Comparison of ENCODE assay signal across 8 mouse cellular contexts in genomic region chr11:52282774-52283595, GRCm38 (mm10). TPM values are rescaled to one million over a fixed set of nuclear protein-coding genes. Genes with fewer than 3 reads are reported as not detected.
DNase-seq lines count a peak whose midpoint lies in the region; ATAC-seq lines count a peak whose summit lies in the region.

Gene Tcf7 (minus strand): TSS chr11:52283014.

- under 1% methylated on average over 96 of the region's 97 CpGs for WGBS in intestine, embryonic 15.5 days
- WGBS in liver, embryonic 12.5 days (ENCODE audit: insufficient replicate concordance): under 1% methylated on average over 90 of the region's 97 CpGs
- 1% methylated on average over 50 of the region's 97 CpGs for WGBS in neural tube, embryonic 11.5 days

- DNase-seq in adrenal gland, postnatal 36 days: peak; percentile 84 to 87
- peak; percentile 66 for DNase-seq in gastrocnemius, postnatal 10 days
- DNase-seq in neural tube, embryonic 11.5 days (ENCODE audit: low spot score): peak; percentile 82
- peak; percentile 88 for DNase-seq in thymus, postnatal 14 days

- peaks cover 6% of the 10 kb centered on the region for H3K4me1 ChIP-seq in erythroblast, embryonic 14.5 days (ENCODE audit: control insufficient read depth)
- H3K4me1 ChIP-seq in intestine, embryonic 15.5 days (replicated peaks): peaks cover 20% of the 10 kb centered on the region
- H3K4me1 ChIP-seq in liver, embryonic 12.5 days: peaks cover 32% of the 10 kb centered on the region
- peaks cover 16% of the 10 kb centered on the region for H3K4me1 ChIP-seq in neural tube, embryonic 11.5 days (ENCODE audit: control insufficient read depth, insufficient read depth, low read length)

- H3K36me3 ChIP-seq in erythroblast, embryonic 14.5 days (ENCODE audit: control insufficient read depth): no peaks in the 10 kb centered on the region
- H3K36me3 ChIP-seq in intestine, embryonic 15.5 days: no peaks in the 10 kb centered on the region
- H3K36me3 ChIP-seq in liver, embryonic 12.5 days: no peaks in the 10 kb centered on the region
- no peaks in the 10 kb centered on the region for H3K36me3 ChIP-seq in neural tube, embryonic 11.5 days (ENCODE audit: control insufficient read depth, insufficient read depth, low read length)

- H3K4me2 ChIP-seq in intestine, embryonic 15.5 days (replicated peaks): peak within 1 kb of the TSS; percentile 98
- peak within 1 kb of the TSS; percentile 80 for H3K4me2 ChIP-seq in liver, embryonic 12.5 days
- peak within 1 kb of the TSS; percentile 95 for H3K4me2 ChIP-seq in neural tube, embryonic 11.5 days (ENCODE audit: low read depth)

- H3K27ac ChIP-seq in intestine, embryonic 15.5 days: 0 out of 2 replicates have a peak within 1 kb of the TSS, but pooled peaks have one; percentile 19
- no peak within 1 kb of the TSS for H3K27ac ChIP-seq in liver, embryonic 12.5 days
- H3K27ac ChIP-seq in neural tube, embryonic 11.5 days (ENCODE audit: low read depth, low read length): no peak within 1 kb of the TSS

- peaks cover 70% of the 10 kb centered on the region for H3K27me3 ChIP-seq in erythroblast, embryonic 14.5 days (ENCODE audit: control insufficient read depth)
- 0 out of 2 replicates have a peak, but pooled peaks cover 2% of the 10 kb centered on the region for H3K27me3 ChIP-seq in intestine, embryonic 15.5 days (replicated peaks)
- H3K27me3 ChIP-seq in liver, embryonic 12.5 days (replicated peaks): peaks cover 90% of the 10 kb centered on the region
- peaks cover 20% of the 10 kb centered on the region for H3K27me3 ChIP-seq in neural tube, embryonic 11.5 days (ENCODE audit: control insufficient read depth, insufficient read depth, low read length)

- H3K9me3 ChIP-seq in erythroblast, embryonic 14.5 days (ENCODE audit: control insufficient read depth, low read length): no peaks in the 10 kb centered on the region; the same call in 1 of the 2 replicates
- H3K9me3 ChIP-seq in intestine, embryonic 15.5 days: no peaks in the 10 kb centered on the region
- H3K9me3 ChIP-seq in liver, embryonic 12.5 days (replicated peaks): no peaks in the 10 kb centered on the region
- no peaks in the 10 kb centered on the region for H3K9me3 ChIP-seq in neural tube, embryonic 11.5 days (ENCODE audit: control insufficient read depth, low read length)

- H3K4me3 ChIP-seq in erythroblast, embryonic 14.5 days (replicated peaks): peak within 1 kb of the TSS; percentile 47
- H3K4me3 ChIP-seq in intestine, embryonic 15.5 days (replicated peaks): peak within 1 kb of the TSS; percentile 74
- H3K4me3 ChIP-seq in liver, embryonic 12.5 days: peak within 1 kb of the TSS; percentile 65
- H3K4me3 ChIP-seq in neural tube, embryonic 11.5 days (ENCODE audit: low read depth, low read length): peak within 1 kb of the TSS; percentile 58

- ATAC-seq in erythroblast, adult 5-6 weeks (replicated peaks; ENCODE audit: low FRiP score, poor library complexity, severe bottlenecking): no peak
- peak; percentile 89 for ATAC-seq in intestine, embryonic 15.5 days
- ATAC-seq in liver, embryonic 12.5 days: peak; percentile 65
- ATAC-seq in neural tube, embryonic 11.5 days (ENCODE audit: insufficient read depth, low FRiP score, low TSS enrichment): peak; percentile 74

- H3K9ac ChIP-seq in intestine, embryonic 15.5 days: peak within 1 kb of the TSS; percentile 62
- H3K9ac ChIP-seq in liver, embryonic 12.5 days: peak within 1 kb of the TSS; percentile 65
- H3K9ac ChIP-seq in neural tube, embryonic 11.5 days (ENCODE audit: low read length): peak within 1 kb of the TSS; percentile 60

RNA-seq across cellular contexts. Expression of gene Tcf7, which starts in this region (rescaled TPM):
- 0.03 TPM in 1 of 2 replicates, not detected in the other for polyA plus RNA-seq in erythroblast, embryonic 14.5 days (2012)
- 1.7 and 1.9 TPM in 2 replicates for total RNA-seq in erythroblast, adult 5-6 weeks (2015; ENCODE audit: low replicate concordance)
- 0.28 and 0.68 TPM in 2 replicates for total RNA-seq in erythroblast, adult 5-6 weeks (2017; ENCODE audit: low replicate concordance)
- total RNA-seq in adrenal gland, postnatal 36 days (2021): 10 to 100 TPM; 36.8 to 50.1 TPM
- total RNA-seq in gastrocnemius, postnatal 10 days (2021): 1 to 10 TPM; 2.0 to 4.6 TPM
- polyA plus RNA-seq in intestine, embryonic 15.5 days (2015; fragmentation: Nextera tagmentation; extraction: Ambion mirVana): 6.9 and 8.2 TPM in 2 replicates
- polyA plus RNA-seq in liver, embryonic 12.5 days (2016; fragmentation: Nextera tagmentation; extraction: Ambion mirVana): 3.8 and 4.4 TPM in 2 replicates
- 10.6 and 12.7 TPM in 2 replicates for polyA plus RNA-seq in neural tube, embryonic 11.5 days (2014; fragmentation: Nextera tagmentation; extraction: Ambion mirVana)

Comparison
In these comparisons a context has a peak if more than half of its experiments do, and no peak if none do; other contexts are left out.
1. RNA of gene Tcf7 (total RNA-seq): 36.8 to 50.1 TPM in adrenal gland, postnatal 36 days; 2.0 to 4.6 TPM in gastrocnemius, postnatal 10 days and 0.28 to 1.9 TPM in erythroblast, adult 5-6 weeks; every median in the first group is over 4 times any median in the second.
2. Peak in every context shown above with its lines, with median percentiles within 50 percentile points of each other: H3K4me3 ChIP-seq, DNase-seq, H3K4me2 ChIP-seq and H3K9ac ChIP-seq.